12 mouse cellular contexts compared by ENCODE assay signal in genomic region chr8:72504637-72505314, GRCm38 (mm10). TPM values are rescaled to one million over a fixed set of nuclear protein-coding genes. Genes with fewer than 3 reads are reported as not detected.
DNase-seq lines count a peak whose midpoint lies in the region; ATAC-seq and TF ChIP-seq lines count a peak whose summit lies in the region.
"Had no signal": no experiment of that assay in that cellular context is flagged by ENCODE, and none has a peak within 500 bp of the region (broad histone marks: within the 10 kb centered on the region; RNA-seq: fewer than 3 reads in every experiment).

No protein-coding gene starts in this region.

- no peak overlapping the region for H3K27ac ChIP-seq in forebrain, embryonic 14.5 days (ENCODE audit: low read depth, low read length)
- H3K27ac ChIP-seq in forebrain, embryonic 12.5 days: no peak overlapping the region
- H3K27ac ChIP-seq in layer of hippocampus, adult 2 months: peak overlapping the region; percentile 63
- H3K27ac ChIP-seq in liver, embryonic 16.5 days (ENCODE audit: low read length): no peak overlapping the region
- H3K27ac ChIP-seq: heart, embryonic 10.5 days; limb, embryonic 12.5 days had no signal

- H3K4me1 ChIP-seq in forebrain, embryonic 14.5 days (ENCODE audit: control insufficient read depth, insufficient read depth, low read length): no peaks in the 10 kb centered on the region
- no peaks in the 10 kb centered on the region for H3K4me1 ChIP-seq in forebrain, embryonic 12.5 days
- H3K4me1 ChIP-seq in liver, embryonic 16.5 days (ENCODE audit: control insufficient read depth, low read depth, low read length): peaks cover 38% of the 10 kb centered on the region

- H3K27me3 ChIP-seq in forebrain, embryonic 14.5 days (replicated peaks; ENCODE audit: control insufficient read depth, insufficient read depth, low read length): no peaks in the 10 kb centered on the region
- no peaks in the 10 kb centered on the region for H3K27me3 ChIP-seq in forebrain, embryonic 12.5 days
- H3K27me3 ChIP-seq in liver, embryonic 16.5 days (ENCODE audit: control insufficient read depth, insufficient read depth, low read depth, low read length): no peaks in the 10 kb centered on the region
- H3K27me3 ChIP-seq: limb, embryonic 12.5 days had no signal

- H3K9ac ChIP-seq in forebrain, embryonic 14.5 days (ENCODE audit: low read length): no peak overlapping the region
- H3K9ac ChIP-seq in forebrain, embryonic 12.5 days: no peak overlapping the region
- H3K9ac ChIP-seq in liver, embryonic 16.5 days (ENCODE audit: low read depth, low read length): no peak overlapping the region
- H3K9ac ChIP-seq: limb, embryonic 12.5 days had no signal

- peak; percentile 21; the same call in 1 of the 2 replicates for ATAC-seq in forebrain, embryonic 14.5 days
- no peak for ATAC-seq in forebrain, embryonic 12.5 days (ENCODE audit: low FRiP score)
- ATAC-seq in liver, embryonic 16.5 days (ENCODE audit: low read depth): 0 out of 2 replicates have a peak, but pooled peaks have one; percentile 23

- DNase-seq in forebrain, embryonic 14.5 days (ENCODE audit: low spot score): no peak
- no peak for DNase-seq in layer of hippocampus, adult 2 months (ENCODE audit: low spot score in 2 of 2)
- no peak for DNase-seq in layer of hippocampus, adult 8-10 months (ENCODE audit: low spot score in 2 of 2)
- peak; percentile 83 for DNase-seq in cerebellum, adult 9-10 months
- DNase-seq in frontal cortex, postnatal 25 days (ENCODE audit: low spot score in 2 of 2): no peak
- DNase-seq in spleen, postnatal 10 days (ENCODE audit: low spot score in 2 of 2): no peak
- DNase-seq: kidney, adult 9 months; lung, postnatal 14 days had no signal

- TF ChIP-seq CTCF in layer of hippocampus, adult 2 months (conservative IDR thresholded peaks at IDR 0.05): peak; percentile 37

- no peak overlapping the region for H3K4me3 ChIP-seq in forebrain, embryonic 14.5 days (ENCODE audit: low read depth, low read length)
- H3K4me3 ChIP-seq in forebrain, embryonic 12.5 days (replicated peaks): no peak overlapping the region
- no peak overlapping the region for H3K4me3 ChIP-seq in layer of hippocampus, adult 2 months
- no peak overlapping the region for H3K4me3 ChIP-seq in liver, embryonic 16.5 days (ENCODE audit: low read depth, low read length)
- H3K4me3 ChIP-seq: heart, embryonic 10.5 days; limb, embryonic 12.5 days had no signal

- H3K9me3 ChIP-seq in forebrain, embryonic 14.5 days (replicated peaks; ENCODE audit: control insufficient read depth, low read length): no peaks in the 10 kb centered on the region
- H3K9me3 ChIP-seq in forebrain, embryonic 12.5 days: no peaks in the 10 kb centered on the region
- no peaks in the 10 kb centered on the region for H3K9me3 ChIP-seq in liver, embryonic 16.5 days (replicated peaks; ENCODE audit: control insufficient read depth, low read length)
- H3K9me3 ChIP-seq: heart, embryonic 10.5 days; limb, embryonic 12.5 days had no signal

- H3K4me2 ChIP-seq in forebrain, embryonic 14.5 days (ENCODE audit: low read length): no peak overlapping the region
- no peak overlapping the region for H3K4me2 ChIP-seq in forebrain, embryonic 12.5 days
- no peak overlapping the region for H3K4me2 ChIP-seq in liver, embryonic 16.5 days (ENCODE audit: low read depth, low read length)
- H3K4me2 ChIP-seq: limb, embryonic 12.5 days had no signal

- 0 out of 2 replicates have a peak, but pooled peaks cover 3% of the 10 kb centered on the region for H3K36me3 ChIP-seq in forebrain, embryonic 14.5 days (ENCODE audit: control insufficient read depth, insufficient read depth, low read length)
- no peaks in the 10 kb centered on the region for H3K36me3 ChIP-seq in forebrain, embryonic 12.5 days (replicated peaks)
- H3K36me3 ChIP-seq in liver, embryonic 16.5 days (ENCODE audit: control insufficient read depth, insufficient read depth): no peaks in the 10 kb centered on the region

RNA-seq across cellular contexts. Expression of gene Slc35e1, which starts 12.4 kb away (rescaled TPM):
- 5.8 and 6.6 TPM in 2 replicates for polyA plus RNA-seq in forebrain, embryonic 14.5 days (2014; fragmentation: Nextera tagmentation; extraction: Ambion mirVana)
- 16.4 and 21.2 TPM in 2 replicates for polyA plus RNA-seq in forebrain, embryonic 12.5 days (2016; fragmentation: Nextera tagmentation; extraction: Ambion mirVana)
- 10 to 100 TPM; 45.2 to 48.2 TPM for total RNA-seq in layer of hippocampus, adult 2 months (2021)
- total RNA-seq in layer of hippocampus, adult 8-10 months (2022): 10 to 100 TPM; 42.8 to 55.5 (median 48.7) TPM
- 3.0 and 3.5 TPM in 2 replicates for polyA plus RNA-seq in liver, embryonic 16.5 days (2015; fragmentation: Nextera tagmentation; extraction: Ambion mirVana)

RNA-seq across cellular contexts. Expression of gene Cherp, which starts 29.8 kb away (rescaled TPM):
- 33.2 and 42.6 TPM in 2 replicates for polyA plus RNA-seq in forebrain, embryonic 14.5 days (2014; fragmentation: Nextera tagmentation; extraction: Ambion mirVana)
- polyA plus RNA-seq in forebrain, embryonic 12.5 days (2016; fragmentation: Nextera tagmentation; extraction: Ambion mirVana): 77.3 and 84.0 TPM in 2 replicates
- 10 to 100 TPM; 83.1 TPM for total RNA-seq in layer of hippocampus, adult 2 months (2021)
- 10 to 100 TPM; 69.3 to 97.6 (median 83.2) TPM for total RNA-seq in layer of hippocampus, adult 8-10 months (2022)
- polyA plus RNA-seq in liver, embryonic 16.5 days (2015; fragmentation: Nextera tagmentation; extraction: Ambion mirVana): 16.2 and 23.1 TPM in 2 replicates

RNA-seq across cellular contexts. Expression of gene Med26, which starts 43.3 kb away (rescaled TPM):
- polyA plus RNA-seq in forebrain, embryonic 14.5 days (2014; fragmentation: Nextera tagmentation; extraction: Ambion mirVana): 11.8 and 14.7 TPM in 2 replicates
- 20.2 and 20.8 TPM in 2 replicates for polyA plus RNA-seq in forebrain, embryonic 12.5 days (2016; fragmentation: Nextera tagmentation; extraction: Ambion mirVana)
- total RNA-seq in layer of hippocampus, adult 2 months (2021): 10 to 100 TPM; 10.5 to 10.6 TPM
- total RNA-seq in layer of hippocampus, adult 8-10 months (2022): 10 to 100 TPM in 1 of 4 experiments, 1 to 10 TPM in 3; 7.1 to 11.1 (median 9.2) TPM
- polyA plus RNA-seq in liver, embryonic 16.5 days (2015; fragmentation: Nextera tagmentation; extraction: Ambion mirVana): 6.2 and 6.3 TPM in 2 replicates
